Mouse (Mus musculus) midbrain, postnatal 0 days (tissue): ENCODE results near the gene Tex2. TPM values are rescaled to one million over a fixed set of nuclear protein-coding genes. Genes with fewer than 3 reads are reported as not detected.
"Not testable (repeated sequence)": the region's sequence is repeated elsewhere in the genome, so short reads cannot be mapped to it uniquely, and the experiment has no call there.

Source experiments
- ATAC-seq: fragments of 200-750 bp; cut with Nextera tagmentation; 2 replicates; pipeline ENCODE4 v1.8.0; 2017; ENCODE audit warnings: moderate number of reproducible peaks, mild to moderate bottlenecking, moderate TSS enrichment, moderate library complexity; ENCODE audit not compliant: low FRiP score
- DNase-seq: peaks from one replicate; pipeline ENCODE4 v3.0.0-alpha.2; 2015; ENCODE audit warnings: low spot score
- H3K27ac ChIP-seq: fragments of 300-500 bp; sonication (generic); 2 replicates; pipeline ENCODE4 v1.5.1; 2014; ENCODE audit warnings: low read depth, mild to moderate bottlenecking, low read length, mixed read lengths
- H3K27me3 ChIP-seq: fragments of 300-500 bp; sonication (generic); 2 replicates; pipeline ENCODE4 v1.6.1; 2014; ENCODE audit warnings: low read length, control low read depth, mixed read lengths; ENCODE audit not compliant: insufficient read depth
- H3K36me3 ChIP-seq: fragments of 300-500 bp; sonication (generic); 2 replicates; pipeline ENCODE4 v1.6.1; 2014; ENCODE audit warnings: low read length, control low read depth, mixed read lengths; ENCODE audit not compliant: insufficient read depth
- H3K4me1 ChIP-seq: fragments of 300-500 bp; sonication (generic); 2 replicates; pipeline ENCODE4 v1.6.1; 2014; ENCODE audit warnings: mild to moderate bottlenecking, control low read depth, antibody characterized with exemption, low read length, mixed read lengths; ENCODE audit not compliant: insufficient read depth
- H3K4me2 ChIP-seq: fragments of 300-500 bp; sonication (generic); 2 replicates; pipeline ENCODE4 v1.6.1; 2014; ENCODE audit warnings: low read depth, mild to moderate bottlenecking, low read length, mixed read lengths; ENCODE audit not compliant: poor library complexity, severe bottlenecking
- H3K4me3 ChIP-seq: fragments of 300-500 bp; sonication (generic); 2 replicates; pipeline ENCODE4 v1.5.1; 2014; ENCODE audit warnings: low read depth, mild to moderate bottlenecking, low read length, moderate library complexity
- H3K9ac ChIP-seq: fragments of 300-500 bp; sonication (generic); replicated peaks from 2 replicates; pipeline ENCODE4 v1.6.1; 2014; ENCODE audit warnings: mild to moderate bottlenecking, low read length, moderate library complexity, mixed read lengths; ENCODE audit not compliant: poor library complexity, severe bottlenecking
- H3K9me3 ChIP-seq: fragments of 300-500 bp; sonication (generic); 2 replicates; pipeline ENCODE4 v1.6.1; 2016; ENCODE audit warnings: low read length, control low read depth
- CTCF ChIP-seq: IDR thresholded peaks from 2 replicates; pipeline ENCODE4 v1.5.1; 2016; ENCODE audit warnings: antibody characterized with exemption, mild to moderate bottlenecking
- WGBS: fragments of 180-500 bp; shearing (Covaris S2); extraction: QIAGEN DNeasy Blood & Tissue Kit; methylation state at CpG from one replicate; pipeline ENCODE4 v1.1.7; 2014; 5-methylcytosine and 5-hydroxymethylcytosine counted together
- polyA plus RNA-seq: library from polyadenylated mRNA; unstranded; fragments of >200 nt; fragmentation: Nextera tagmentation; extraction: Ambion mirVana; gene quantifications from 2 replicates; pipeline ENCODE4 v1.2.1, GENCODE M21; 2015
- total RNA-seq: library from RNA; depleted of rRNA; stranded (reverse); fragments of >200 nt; gene quantifications from 2 replicates; pipeline ENCODE4 v1.2.3, GENCODE M21; 2014

The Tex2 gene
- total and polyA plus RNA-seq, 2 experiments from 2014 or later, result 36.3 to 69.5 TPM

- no peak overlapping the region for H3K9ac ChIP-seq
- DNase-seq, result no peak
- H3K4me3 ChIP-seq, result no peak overlapping the region
- no peaks in the 10 kb centered on the region for H3K9me3 ChIP-seq
- no peak for ATAC-seq
- WGBS, result 74% methylated on average over 2 of the region's 2 CpGs
- no peak for TF ChIP-seq CTCF
- H3K4me1 ChIP-seq, result no peaks in the 10 kb centered on the region
- no peak overlapping the region for H3K27ac ChIP-seq
- no peak overlapping the region for H3K4me2 ChIP-seq
- H3K27me3 ChIP-seq, result no peaks in the 10 kb centered on the region
- H3K36me3 ChIP-seq, result no peaks in the 10 kb centered on the region
Observed at GRCm38 (mm10) chr11:106623629-106624028, 10.4 kb upstream of the Tex2 start.

- 79% methylated on average over 8 of the region's 8 CpGs for WGBS
- Histone ChIP-seq H3K4me2 (no peak overlapping the region), H3K4me3 (no peak overlapping the region), H3K9me3 (no peaks in the 10 kb centered on the region), H3K36me3 (no peaks in the 10 kb centered on the region), H3K4me1 (no peaks in the 10 kb centered on the region), H3K27me3 (no peaks in the 10 kb centered on the region), H3K9ac (no peak overlapping the region), H3K27ac (no peak overlapping the region)
- no peak for DNase-seq
- no peak for TF ChIP-seq CTCF
- no peak for ATAC-seq
Observed at GRCm38 (mm10) chr11:106622056-106622455, 8.8 kb upstream of the Tex2 start.

- not testable (repeated sequence) for H3K4me3 ChIP-seq, H3K4me2 ChIP-seq, H3K27me3 ChIP-seq, DNase-seq, H3K27ac ChIP-seq, H3K4me1 ChIP-seq, H3K36me3 ChIP-seq, H3K9ac ChIP-seq, H3K9me3 ChIP-seq, ATAC-seq
- WGBS, result 83% methylated on average over 4 of the region's 4 CpGs
Observed at GRCm38 (mm10) chr11:106618768-106619167, 5.5 kb upstream of the Tex2 start.

- DNase-seq, result no peak
- WGBS, result 83% methylated on average over 13 of the region's 13 CpGs
- Histone ChIP-seq H3K9me3 (no peaks in the 10 kb centered on the region), H3K27ac (no peak overlapping the region), H3K4me1 (no peaks in the 10 kb centered on the region), H3K4me3 (no peak overlapping the region), H3K27me3 (no peaks in the 10 kb centered on the region), H3K4me2 (no peak overlapping the region), H3K36me3 (no peaks in the 10 kb centered on the region), H3K9ac (no peak overlapping the region)
- ATAC-seq, result no peak
- no peak for TF ChIP-seq CTCF
Observed at GRCm38 (mm10) chr11:106617821-106618580, 4.8 kb upstream of the Tex2 start.

GRCm38 (mm10) chr11:106615561-106615960, 2.3 kb upstream of the Tex2 start:
- TF ChIP-seq CTCF, result no peak
- no peak overlapping the region for H3K27ac ChIP-seq
- DNase-seq, result no peak
- ATAC-seq, result no peak
- WGBS, result 73% methylated on average over 4 of the region's 4 CpGs
- H3K27me3 ChIP-seq, result no peaks in the 10 kb centered on the region
- no peak overlapping the region for H3K4me3 ChIP-seq
- H3K36me3 ChIP-seq, result no peaks in the 10 kb centered on the region
- no peak overlapping the region for H3K4me2 ChIP-seq
- no peak overlapping the region for H3K9ac ChIP-seq
- no peaks in the 10 kb centered on the region for H3K9me3 ChIP-seq
- peaks cover 6% of the 10 kb centered on the region; the same call in 1 of the 2 replicates for H3K4me1 ChIP-seq

GRCm38 (mm10) chr11:106614339-106614645, 1.1 kb upstream of the Tex2 start:
- Histone ChIP-seq H3K36me3 (no peaks in the 10 kb centered on the region), H3K27ac (no peak overlapping the region), H3K4me2 (no peak overlapping the region), H3K9ac (no peak overlapping the region), H3K4me3 (no peak overlapping the region), H3K4me1 (peaks cover 6% of the 10 kb centered on the region; the same call in 1 of the 2 replicates), H3K27me3 (no peaks in the 10 kb centered on the region), H3K9me3 (no peaks in the 10 kb centered on the region)
- TF ChIP-seq CTCF, result no peak
- 73% methylated on average over 4 of the region's 4 CpGs for WGBS
- DNase-seq (no peak), ATAC-seq (no peak)
